Mouse (Mus musculus): ENCODE data around the gene Set.

DNA sequence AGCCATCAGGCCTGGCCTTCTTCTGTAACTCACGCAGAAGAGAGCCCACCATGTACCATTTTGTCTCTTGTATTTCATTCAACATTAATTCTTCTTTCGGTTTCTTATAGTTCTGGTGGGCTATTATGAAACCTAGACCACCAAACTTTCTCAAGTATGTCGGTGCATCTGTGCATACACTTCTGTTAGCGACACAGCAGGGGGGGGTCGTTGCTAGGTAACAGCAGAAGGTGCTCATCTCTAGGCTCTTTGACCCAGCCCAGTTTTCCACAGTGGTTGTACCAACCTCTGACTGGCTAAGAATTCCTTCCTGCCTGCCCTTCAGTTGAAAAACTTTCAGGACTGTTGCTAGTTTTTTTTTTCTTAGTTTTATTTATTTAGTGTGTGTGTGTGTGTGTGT, 1.2 kb downstream of the Set start:
- TF ChIP-seq EP300 (IDR thresholded peaks at IDR 0.05; ENCODE audit: low read length) (no peak), POLR2A (IDR thresholded peaks at IDR 0.05; ENCODE audit: low read depth, low read length) (no peak), SMC3 (IDR thresholded peaks at IDR 0.05; ENCODE audit: low read depth, low read length) (no peak), MAFK (IDR thresholded peaks at IDR 0.05; ENCODE audit: insufficient replicate concordance, low read length) (no peak)

Data from CH12.LX (cell line).